Mouse (Mus musculus) stomach, embryonic 14.5 days (tissue): ENCODE measurements around the gene Ss18l2. TPM values are rescaled to one million over a fixed set of nuclear protein-coding genes. Genes with fewer than 3 reads are reported as not detected.

Experiments
- ATAC-seq: fragments of 200-750 bp; cut with Nextera tagmentation; 2 replicates; pipeline ENCODE4 v1.8.0; 2017; ENCODE audit warnings: low read depth, moderate TSS enrichment; ENCODE audit not compliant: insufficient number of reproducible peaks, insufficient read depth, low FRiP score
- H3K27ac ChIP-seq: fragments of 300-500 bp; sonication (generic); 2 replicates; pipeline ENCODE4 v1.5.1; 2014; ENCODE audit warnings: mild to moderate bottlenecking, low read length, moderate library complexity, mixed read lengths
- H3K27me3 ChIP-seq: fragments of 300-500 bp; sonication (generic); 2 replicates; pipeline ENCODE4 v1.6.1; 2014; ENCODE audit warnings: low read length, control low read depth, mixed read lengths; ENCODE audit not compliant: control insufficient read depth, insufficient read depth
- H3K36me3 ChIP-seq: fragments of 300-500 bp; sonication (generic); 2 replicates; pipeline ENCODE4 v1.6.1; 2014; ENCODE audit warnings: mild to moderate bottlenecking, control low read depth, low read length, moderate library complexity, mixed read lengths; ENCODE audit not compliant: control insufficient read depth, insufficient read depth
- H3K4me1 ChIP-seq: fragments of 300-500 bp; sonication (generic); 2 replicates; pipeline ENCODE4 v1.6.1; 2014; ENCODE audit warnings: low read length, control low read depth, mixed read lengths; ENCODE audit not compliant: control insufficient read depth, insufficient read depth
- H3K4me2 ChIP-seq: fragments of 300-500 bp; sonication (generic); replicated peaks from 2 replicates; pipeline ENCODE4 v1.6.1; 2014; ENCODE audit warnings: low read depth, low read length, control low read depth
- H3K4me3 ChIP-seq: fragments of 300-500 bp; sonication (generic); 2 replicates; pipeline ENCODE4 v1.5.1; 2014; ENCODE audit warnings: low read depth, low read length, control low read depth
- H3K9ac ChIP-seq: fragments of 300-500 bp; sonication (generic); replicated peaks from 2 replicates; pipeline ENCODE4 v1.6.1; 2014; ENCODE audit warnings: low read depth, mild to moderate bottlenecking, control low read depth, low read length, moderate library complexity, mixed read lengths
- H3K9me3 ChIP-seq: fragments of 300-500 bp; sonication (generic); 2 replicates; pipeline ENCODE4 v1.6.1; 2016; ENCODE audit warnings: low read depth, low read length, control low read depth; ENCODE audit not compliant: control insufficient read depth
- WGBS: fragments of 180-500 bp; shearing (Covaris S2); extraction: QIAGEN DNeasy Blood & Tissue Kit; methylation state at CpG from one replicate; pipeline ENCODE4 v1.1.7; 2014; 5-methylcytosine and 5-hydroxymethylcytosine counted together
- polyA plus RNA-seq: library from polyadenylated mRNA; unstranded; fragments of >200 nt; fragmentation: Nextera tagmentation; extraction: Ambion mirVana; gene quantifications from 2 replicates; pipeline ENCODE4 v1.2.1, GENCODE M21; 2014

Ss18l2 gene
- polyA plus RNA-seq, 1 experiment from 2014 or later: 136 TPM

- no peak overlapping the region for H3K4me3 ChIP-seq
- H3K4me2 ChIP-seq: no peak overlapping the region
- ATAC-seq: no peak
- H3K27me3 ChIP-seq: no peaks in the 10 kb centered on the region
- WGBS: 77% methylated on average over 15 of the region's 15 CpGs
- H3K36me3 ChIP-seq: peaks cover 11% of the 10 kb centered on the region
- no peaks in the 10 kb centered on the region for H3K9me3 ChIP-seq
- no peak overlapping the region for H3K27ac ChIP-seq
- no peak overlapping the region for H3K9ac ChIP-seq
- no peaks in the 10 kb centered on the region for H3K4me1 ChIP-seq
Observed at GRCm38 (mm10) chr9:121690200-121690651, 19.9 kb upstream of the Ss18l2 start.

DNA sequence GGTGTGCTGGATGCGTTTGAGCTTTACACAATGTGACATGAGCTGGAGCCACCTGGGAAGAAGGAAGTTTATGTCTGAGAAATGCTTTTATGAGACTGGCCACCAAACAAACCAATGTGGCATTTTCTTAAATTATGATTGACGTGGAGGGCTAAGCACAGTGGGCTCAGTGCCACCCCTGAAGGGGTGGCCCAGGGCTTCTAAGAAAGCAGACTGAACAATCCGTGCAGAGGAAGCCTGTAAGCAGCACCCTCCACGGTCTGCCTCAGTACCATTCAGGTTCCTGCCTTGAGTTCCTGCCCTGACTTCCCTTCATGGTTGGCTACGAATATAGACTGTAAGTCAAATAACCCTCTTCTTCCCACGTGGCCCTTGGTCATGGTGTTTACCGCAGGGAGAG is 19.4 kb upstream of the Ss18l2 start:
- Histone ChIP-seq H3K36me3 (peaks cover 8% of the 10 kb centered on the region), H3K27me3 (no peaks in the 10 kb centered on the region), H3K4me1 (no peaks in the 10 kb centered on the region), H3K4me3 (no peak overlapping the region), H3K4me2 (no peak overlapping the region), H3K9me3 (no peaks in the 10 kb centered on the region), H3K9ac (no peak overlapping the region), H3K27ac (no peak overlapping the region)
- ATAC-seq: no peak
- 87% methylated on average over 7 of the region's 7 CpGs for whole genome bisulfite sequencing

DNA sequence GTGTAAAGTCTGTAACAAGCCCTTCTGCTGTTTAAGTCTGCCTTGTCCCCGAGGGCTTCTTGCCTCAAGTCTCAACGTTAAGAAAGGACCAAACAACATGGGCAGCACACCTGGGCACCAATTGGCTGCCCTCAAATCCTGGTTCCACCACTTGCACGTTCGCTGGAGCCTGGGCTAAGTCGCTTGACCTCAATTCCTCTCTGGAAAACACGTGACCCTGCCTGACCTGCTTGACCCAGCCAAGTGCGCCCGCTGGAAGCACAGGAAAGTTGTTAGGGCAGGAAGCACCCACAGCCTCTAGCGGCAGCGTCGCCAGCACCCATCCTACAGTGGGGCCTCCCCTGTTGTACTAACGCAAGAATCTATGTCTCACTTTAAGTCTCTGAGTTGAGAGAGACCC is 15.4 kb upstream of the Ss18l2 start:
- ATAC-seq: no peak
- 72% methylated on average over 12 of the region's 12 CpGs for WGBS
- Histone ChIP-seq H3K27me3 (no peaks in the 10 kb centered on the region), H3K9me3 (no peaks in the 10 kb centered on the region), H3K27ac (no peak overlapping the region), H3K4me3 (no peak overlapping the region), H3K36me3 (peaks cover 7% of the 10 kb centered on the region), H3K4me2 (no peak overlapping the region), H3K9ac (no peak overlapping the region), H3K4me1 (no peaks in the 10 kb centered on the region)

DNA sequence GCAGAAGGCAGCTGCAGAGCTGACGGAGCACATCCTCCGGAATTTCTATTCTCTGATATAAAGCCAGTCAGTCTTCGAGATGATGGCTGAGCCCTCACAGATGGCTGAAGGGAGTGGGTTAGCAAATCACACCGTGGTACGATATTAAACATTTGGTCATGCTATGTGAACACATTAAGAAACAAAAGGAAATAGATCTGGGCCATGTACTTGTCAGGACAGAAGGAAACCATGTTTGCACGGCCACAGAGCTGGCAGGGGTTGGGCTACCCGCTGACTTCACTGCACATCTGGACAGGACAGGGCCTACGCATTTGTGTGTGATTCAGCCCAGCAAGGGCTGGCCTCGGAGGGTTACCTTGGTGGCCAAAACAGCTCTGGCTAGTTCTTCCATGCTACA is 13.5 kb upstream of the Ss18l2 start:
- Histone ChIP-seq H3K9ac (no peak overlapping the region), H3K36me3 (peaks cover 7% of the 10 kb centered on the region), H3K9me3 (no peaks in the 10 kb centered on the region), H3K27ac (no peak overlapping the region), H3K27me3 (no peaks in the 10 kb centered on the region), H3K4me3 (no peak overlapping the region), H3K4me1 (no peaks in the 10 kb centered on the region), H3K4me2 (no peak overlapping the region)
- WGBS: 88% methylated on average over 9 of the region's 9 CpGs
- 0 out of 2 replicates have a peak, but pooled peaks have one; percentile 14 for ATAC-seq

- Histone ChIP-seq H3K27me3 (no peaks in the 10 kb centered on the region), H3K4me3 (no peak overlapping the region), H3K27ac (no peak overlapping the region), H3K36me3 (peaks cover 7% of the 10 kb centered on the region), H3K4me2 (no peak overlapping the region), H3K9me3 (no peaks in the 10 kb centered on the region), H3K4me1 (no peaks in the 10 kb centered on the region), H3K9ac (no peak overlapping the region)
- peak; percentile 71; the same call in 1 of the 2 replicates for ATAC-seq
- WGBS: 100% methylated on average over 1 of the region's 1 CpGs
Observed at GRCm38 (mm10) chr9:121697150-121698049, 12.7 kb upstream of the Ss18l2 start.

GRCm38 (mm10) chr9:121704261-121704645 is 5.9 kb upstream of the Ss18l2 start:
- Histone ChIP-seq H3K36me3 (no peaks in the 10 kb centered on the region), H3K27me3 (no peaks in the 10 kb centered on the region), H3K4me1 (peaks cover 8% of the 10 kb centered on the region), H3K9me3 (no peaks in the 10 kb centered on the region), H3K9ac (peak overlapping the region; percentile 54; the same call in 1 of the 2 replicates), H3K4me2 (peak overlapping the region; percentile 90), H3K4me3 (peak overlapping the region; percentile 78), H3K27ac (peak overlapping the region; percentile 29; the same call in 1 of the 2 replicates)
- no peak for ATAC-seq
- WGBS: 31% methylated on average over 11 of the region's 11 CpGs

GRCm38 (mm10) chr9:121704646-121705625 is 5.2 kb upstream of the Ss18l2 start, which contains the start of gene Sec22c:
Gene Sec22c, minus strand, starts transcription at chr9:121705490.
- H3K9ac ChIP-seq: peak within 1 kb of the TSS; percentile 54
- H3K27me3 ChIP-seq: no peaks in the 10 kb centered on the region
- H3K36me3 ChIP-seq: no peaks in the 10 kb centered on the region
- no peaks in the 10 kb centered on the region for H3K9me3 ChIP-seq
- H3K4me2 ChIP-seq: peak within 1 kb of the TSS; percentile 90
- peak; percentile 97 for ATAC-seq
- peaks cover 12% of the 10 kb centered on the region for H3K4me1 ChIP-seq
- under 1% methylated on average over 66 of the region's 69 CpGs for WGBS
- peak within 1 kb of the TSS; percentile 85 for H3K27ac ChIP-seq
- H3K4me3 ChIP-seq: peak within 1 kb of the TSS; percentile 78

GRCm38 (mm10) chr9:121706029-121706675 is 4.0 kb upstream of the Ss18l2 start:
- Histone ChIP-seq H3K27ac (no peak overlapping the region), H3K4me2 (0 out of 2 replicates have a peak overlapping the region, but pooled peaks have one; percentile 90), H3K36me3 (no peaks in the 10 kb centered on the region), H3K4me1 (peaks cover 15% of the 10 kb centered on the region), H3K9ac (no peak overlapping the region), H3K4me3 (no peak overlapping the region), H3K27me3 (no peaks in the 10 kb centered on the region), H3K9me3 (no peaks in the 10 kb centered on the region)
- 70% methylated on average over 6 of the region's 6 CpGs for whole genome bisulfite sequencing
- ATAC-seq: no peak
